Mouse (Mus musculus) G1E (cell line): Measurements from ENCODE around the gene Eftud2.

Experiments
- CTCF ChIP-seq: IDR thresholded peaks from 2 replicates; pipeline ENCODE4 v1.5.1; 2012; ENCODE audit warnings: low read depth, low read length, inconsistent platforms, mixed read lengths
- GATA1 ChIP-seq: IDR thresholded peaks from 2 replicates; pipeline ENCODE4 v1.6.1; 2012; ENCODE audit warnings: borderline replicate concordance, low read length, inconsistent platforms, mixed read lengths
- POLR2AphosphoS5 ChIP-seq: IDR thresholded peaks from 2 replicates; pipeline ENCODE4 v1.6.1; 2012; ENCODE audit warnings: low read depth, low read length, inconsistent platforms; ENCODE audit not compliant: insufficient replicate concordance

- TF ChIP-seq CTCF: no peak
- TF ChIP-seq GATA1: no peak
- TF ChIP-seq POLR2AphosphoS5: no peak
These were observed 15.9 kb upstream of the Eftud2 start for GRCm38 (mm10) chr11:102896641-102897040.
